Mouse (Mus musculus): ENCODE measurements around the gene Apool. TPM values are rescaled to one million over a fixed set of nuclear protein-coding genes. Genes with fewer than 3 reads are reported as not detected.
"Not testable (repeated sequence)": the region's sequence is repeated elsewhere in the genome, so short reads cannot be mapped to it uniquely, and the experiment has no call there.

Gene Apool
- polyA plus RNA-seq, 1 experiment, result 1.3 TPM

- no peaks in the 10 kb centered on the region for H3K27me3 ChIP-seq (ENCODE audit: control insufficient read depth, insufficient read depth, low read length)
- no peaks in the 10 kb centered on the region for H3K36me3 ChIP-seq (ENCODE audit: control insufficient read depth, insufficient read depth, low read length)
- no peaks in the 10 kb centered on the region for H3K4me1 ChIP-seq (ENCODE audit: control insufficient read depth, insufficient read depth, insufficient read length, low read length)
- no peak overlapping the region for H3K27ac ChIP-seq (ENCODE audit: insufficient read depth, low read depth, low read length)
- WGBS, result 52% methylated on average over 3 of the region's 3 CpGs
- H3K4me3 ChIP-seq (ENCODE audit: low read depth, low read length), result no peak overlapping the region
- no peak for TF ChIP-seq POLR2A (IDR thresholded peaks at IDR 0.05; ENCODE audit: low read depth, low read length)
- TF ChIP-seq CTCF (IDR thresholded peaks at IDR 0.05; ENCODE audit: extremely low read depth, insufficient read length, insufficient replicate concordance, low read depth, low read length), result no peak
Observed at GRCm38 (mm10) chrX:112348395-112348791, 37.3 kb downstream of the Apool start.

- TF ChIP-seq POLR2A (IDR thresholded peaks at IDR 0.05; ENCODE audit: low read depth, low read length) (no peak), CTCF (IDR thresholded peaks at IDR 0.05; ENCODE audit: extremely low read depth, insufficient read length, insufficient replicate concordance, low read depth, low read length) (peak; percentile 47; the same call in 1 of the 2 replicates)
- no peak overlapping the region for H3K4me3 ChIP-seq (ENCODE audit: low read depth, low read length)
- no peak overlapping the region for H3K27ac ChIP-seq (ENCODE audit: insufficient read depth, low read depth, low read length)
- H3K27me3 ChIP-seq (ENCODE audit: control insufficient read depth, insufficient read depth, low read length), result no peaks in the 10 kb centered on the region
- H3K36me3 ChIP-seq (ENCODE audit: control insufficient read depth, insufficient read depth, low read length), result 0 out of 2 replicates have a peak, but pooled peaks cover 3% of the 10 kb centered on the region
- 33% methylated on average over 4 of the region's 4 CpGs for WGBS
- no peaks in the 10 kb centered on the region for H3K4me1 ChIP-seq (ENCODE audit: control insufficient read depth, insufficient read depth, insufficient read length, low read length)
Observed at GRCm38 (mm10) chrX:112368426-112368825, 57.3 kb downstream of the Apool start.

- H3K36me3 ChIP-seq (ENCODE audit: control insufficient read depth, insufficient read depth, low read length); H3K4me1 ChIP-seq (ENCODE audit: control insufficient read depth, insufficient read depth, insufficient read length, low read length); H3K27me3 ChIP-seq (ENCODE audit: control insufficient read depth, insufficient read depth, low read length); H3K4me3 ChIP-seq (ENCODE audit: low read depth, low read length); H3K27ac ChIP-seq (ENCODE audit: insufficient read depth, low read depth, low read length): not testable (repeated sequence)
- WGBS, result 80% methylated on average over 5 of the region's 5 CpGs
Observed at GRCm38 (mm10) chrX:112370577-112371410, 59.7 kb downstream of the Apool start.

- WGBS, result 88% methylated on average over 3 of the region's 3 CpGs
Observed at GRCm38 (mm10) chrX:112406679-112407078, 95.5 kb downstream of the Apool start, which contains the start of gene Satl1. Satl1 (minus strand) TSS chrX:112406779.

GRCm38 (mm10) chrX:112412309-112412708, 101.2 kb downstream of the Apool start:
- H3K36me3 ChIP-seq (ENCODE audit: control insufficient read depth, insufficient read depth, low read length), result no peaks in the 10 kb centered on the region
- 71% methylated on average over 2 of the region's 2 CpGs for WGBS
- H3K4me1 ChIP-seq (ENCODE audit: control insufficient read depth, insufficient read depth, insufficient read length, low read length), result no peaks in the 10 kb centered on the region
- TF ChIP-seq CTCF (IDR thresholded peaks at IDR 0.05; ENCODE audit: extremely low read depth, insufficient read length, insufficient replicate concordance, low read depth, low read length), result no peak
- TF ChIP-seq POLR2A (IDR thresholded peaks at IDR 0.05; ENCODE audit: low read depth, low read length), result no peak
- H3K4me3 ChIP-seq (ENCODE audit: low read depth, low read length), result no peak overlapping the region
- no peak overlapping the region for H3K27ac ChIP-seq (ENCODE audit: insufficient read depth, low read depth, low read length)
- no peaks in the 10 kb centered on the region for H3K27me3 ChIP-seq (ENCODE audit: control insufficient read depth, insufficient read depth, low read length)

More at GRCm38 (mm10) chrX:112406679-112407078, 95.5 kb downstream of the Apool start, which contains the start of gene Satl1:
- no peaks in the 10 kb centered on the region for H3K36me3 ChIP-seq (ENCODE audit: control insufficient read depth, insufficient read depth, low read length)
- no peak within 1 kb of the TSS for H3K4me3 ChIP-seq (ENCODE audit: low read depth, low read length)
- H3K27me3 ChIP-seq (ENCODE audit: control insufficient read depth, insufficient read depth, low read length), result no peaks in the 10 kb centered on the region
- TF ChIP-seq CTCF (IDR thresholded peaks at IDR 0.05; ENCODE audit: extremely low read depth, insufficient read length, insufficient replicate concordance, low read depth, low read length) (no peak), POLR2A (IDR thresholded peaks at IDR 0.05; ENCODE audit: low read depth, low read length) (no peak)
- H3K4me1 ChIP-seq (ENCODE audit: control insufficient read depth, insufficient read depth, insufficient read length, low read length), result no peaks in the 10 kb centered on the region
- no peak within 1 kb of the TSS for H3K27ac ChIP-seq (ENCODE audit: insufficient read depth, low read depth, low read length)

Other genes starting within 250 kb of the Apool start
- not detected in 2 replicates for gene 4933403O08Rik, start 72.3 kb upstream of the Apool start, polyA plus RNA-seq (2012; rRNA removed)
- gene Satl1, start 95.4 kb downstream of the Apool start, polyA plus RNA-seq (2012; rRNA removed), result not detected in 2 replicates
- 15.6 and 39.1 TPM in 2 replicates for gene 2010106E10Rik, start 183.9 kb downstream of the Apool start, polyA plus RNA-seq (2012; rRNA removed)